Mouse (Mus musculus): ENCODE measurements around the gene F11r. TPM values are rescaled to one million over a fixed set of nuclear protein-coding genes. Genes with fewer than 3 reads are reported as not detected.

F11r gene
- total and polyA plus RNA-seq, 2 experiments = 39.1 to 47.7 TPM

GRCm38 (mm10) chr1:171413608-171414007, 23.7 kb upstream of the F11r start:
- Histone ChIP-seq H3K36me3 (ENCODE audit: control insufficient read depth, insufficient read depth, low read length) (peaks cover 8% of the 10 kb centered on the region), H3K4me1 (ENCODE audit: control insufficient read depth, insufficient read depth, low read length) (peaks cover 27% of the 10 kb centered on the region), H3K79me2 (ENCODE audit: control insufficient read depth, insufficient read depth, low read length) (peaks cover 29% of the 10 kb centered on the region), H3K9ac (ENCODE audit: low read depth, low read length) (no peak overlapping the region), H3K27me3 (ENCODE audit: control insufficient read depth, insufficient read depth, low read length) (no peaks in the 10 kb centered on the region), H3K27ac (replicated peaks; ENCODE audit: insufficient read depth, low read depth, low read length) (no peak overlapping the region), H3K4me3 (ENCODE audit: insufficient read depth, low read depth, low read length) (no peak overlapping the region)
- TF ChIP-seq POLR2A (IDR thresholded peaks at IDR 0.05; ENCODE audit: extremely low read depth, insufficient read depth, low read length) = no peak
- TF ChIP-seq CTCF (IDR thresholded peaks at IDR 0.05; ENCODE audit: low read depth, low read length) = no peak
- WGBS = 68% methylated on average over 8 of the region's 8 CpGs
- DNase-seq (ENCODE audit: extremely low read depth, low read depth, low spot score) = no peak

- DNase-seq (ENCODE audit: extremely low read depth, low read depth, low spot score) = peak; percentile 94
- peaks cover 21% of the 10 kb centered on the region for H3K4me1 ChIP-seq (ENCODE audit: control insufficient read depth, insufficient read depth, low read length)
- TF ChIP-seq POLR2A (IDR thresholded peaks at IDR 0.05; ENCODE audit: extremely low read depth, insufficient read depth, low read length) (no peak), CTCF (IDR thresholded peaks at IDR 0.05; ENCODE audit: low read depth, low read length) (no peak)
- H3K36me3 ChIP-seq (ENCODE audit: control insufficient read depth, insufficient read depth, low read length) = peaks cover 8% of the 10 kb centered on the region
- peak within 1 kb of the TSS; percentile 22 for H3K9ac ChIP-seq (ENCODE audit: low read depth, low read length)
- WGBS = 19% methylated on average over 5 of the region's 5 CpGs
- peak within 1 kb of the TSS; percentile 85 for H3K27ac ChIP-seq (replicated peaks; ENCODE audit: insufficient read depth, low read depth, low read length)
- peak within 1 kb of the TSS; percentile 18; the same call in 1 of the 2 replicates for H3K4me3 ChIP-seq (ENCODE audit: insufficient read depth, low read depth, low read length)
- peaks cover 12% of the 10 kb centered on the region for H3K79me2 ChIP-seq (ENCODE audit: control insufficient read depth, insufficient read depth, low read length)
- no peaks in the 10 kb centered on the region for H3K27me3 ChIP-seq (ENCODE audit: control insufficient read depth, insufficient read depth, low read length)
Observed at GRCm38 (mm10) chr1:171418660-171419059, 18.7 kb upstream of the F11r start, which contains the start of gene Tstd1. TSS of gene Tstd1 (plus strand) at chr1:171418872.

GRCm38 (mm10) chr1:171419291-171419882, 17.9 kb upstream of the F11r start:
- peak overlapping the region; percentile 18; the same call in 1 of the 2 replicates for H3K4me3 ChIP-seq (ENCODE audit: insufficient read depth, low read depth, low read length)
- H3K27me3 ChIP-seq (ENCODE audit: control insufficient read depth, insufficient read depth, low read length) = no peaks in the 10 kb centered on the region
- no peak for DNase-seq (ENCODE audit: extremely low read depth, low read depth, low spot score)
- TF ChIP-seq CTCF (IDR thresholded peaks at IDR 0.05; ENCODE audit: low read depth, low read length) (no peak), POLR2A (IDR thresholded peaks at IDR 0.05; ENCODE audit: extremely low read depth, insufficient read depth, low read length) (no peak)
- H3K4me1 ChIP-seq (ENCODE audit: control insufficient read depth, insufficient read depth, low read length) = peaks cover 18% of the 10 kb centered on the region
- WGBS = 62% methylated on average over 12 of the region's 12 CpGs
- peak overlapping the region; percentile 33; the same call in 1 of the 2 replicates for H3K27ac ChIP-seq (replicated peaks; ENCODE audit: insufficient read depth, low read depth, low read length)
- H3K9ac ChIP-seq (ENCODE audit: low read depth, low read length) = 0 out of 2 replicates have a peak overlapping the region, but pooled peaks have one; percentile 15
- peaks cover 8% of the 10 kb centered on the region for H3K36me3 ChIP-seq (ENCODE audit: control insufficient read depth, insufficient read depth, low read length)
- H3K79me2 ChIP-seq (ENCODE audit: control insufficient read depth, insufficient read depth, low read length) = peaks cover 5% of the 10 kb centered on the region; the same call in 1 of the 2 replicates

GRCm38 (mm10) chr1:171419905-171420304, 17.4 kb upstream of the F11r start:
- H3K4me3 ChIP-seq (ENCODE audit: insufficient read depth, low read depth, low read length) = no peak overlapping the region
- H3K9ac ChIP-seq (ENCODE audit: low read depth, low read length) = no peak overlapping the region
- no peak for DNase-seq (ENCODE audit: extremely low read depth, low read depth, low spot score)
- H3K27me3 ChIP-seq (ENCODE audit: control insufficient read depth, insufficient read depth, low read length) = no peaks in the 10 kb centered on the region
- no peak for TF ChIP-seq POLR2A (IDR thresholded peaks at IDR 0.05; ENCODE audit: extremely low read depth, insufficient read depth, low read length)
- peaks cover 8% of the 10 kb centered on the region for H3K36me3 ChIP-seq (ENCODE audit: control insufficient read depth, insufficient read depth, low read length)
- H3K4me1 ChIP-seq (ENCODE audit: control insufficient read depth, insufficient read depth, low read length) = peaks cover 20% of the 10 kb centered on the region
- WGBS = 91% methylated on average over 5 of the region's 5 CpGs
- 0 out of 2 replicates have a peak, but pooled peaks cover 4% of the 10 kb centered on the region for H3K79me2 ChIP-seq (ENCODE audit: control insufficient read depth, insufficient read depth, low read length)
- no peak overlapping the region for H3K27ac ChIP-seq (replicated peaks; ENCODE audit: insufficient read depth, low read depth, low read length)

- H3K27ac ChIP-seq (replicated peaks; ENCODE audit: insufficient read depth, low read depth, low read length) = no peak overlapping the region
- WGBS = 62% methylated on average over 8 of the region's 8 CpGs
- H3K36me3 ChIP-seq (ENCODE audit: control insufficient read depth, insufficient read depth, low read length) = no peaks in the 10 kb centered on the region
- no peak overlapping the region for H3K4me3 ChIP-seq (ENCODE audit: insufficient read depth, low read depth, low read length)
- peaks cover 15% of the 10 kb centered on the region for H3K4me1 ChIP-seq (ENCODE audit: control insufficient read depth, insufficient read depth, low read length)
- no peaks in the 10 kb centered on the region for H3K27me3 ChIP-seq (ENCODE audit: control insufficient read depth, insufficient read depth, low read length)
- peak; percentile 86 for DNase-seq (ENCODE audit: extremely low read depth, low read depth, low spot score)
- no peak for TF ChIP-seq POLR2A (IDR thresholded peaks at IDR 0.05; ENCODE audit: extremely low read depth, insufficient read depth, low read length)
- no peak for TF ChIP-seq CTCF (IDR thresholded peaks at IDR 0.05; ENCODE audit: low read depth, low read length)
- H3K9ac ChIP-seq (ENCODE audit: low read depth, low read length) = no peak overlapping the region
- no peaks in the 10 kb centered on the region for H3K79me2 ChIP-seq (ENCODE audit: control insufficient read depth, insufficient read depth, low read length)
Observed at GRCm38 (mm10) chr1:171422504-171423095, 14.7 kb upstream of the F11r start.

GRCm38 (mm10) chr1:171424638-171425037, 12.7 kb upstream of the F11r start:
- Histone ChIP-seq H3K9ac (ENCODE audit: low read depth, low read length) (no peak overlapping the region), H3K27me3 (ENCODE audit: control insufficient read depth, insufficient read depth, low read length) (no peaks in the 10 kb centered on the region), H3K4me1 (ENCODE audit: control insufficient read depth, insufficient read depth, low read length) (peaks cover 3% of the 10 kb centered on the region; the same call in 1 of the 2 replicates), H3K36me3 (ENCODE audit: control insufficient read depth, insufficient read depth, low read length) (no peaks in the 10 kb centered on the region), H3K4me3 (ENCODE audit: insufficient read depth, low read depth, low read length) (no peak overlapping the region), H3K79me2 (ENCODE audit: control insufficient read depth, insufficient read depth, low read length) (no peaks in the 10 kb centered on the region), H3K27ac (replicated peaks; ENCODE audit: insufficient read depth, low read depth, low read length) (peak overlapping the region; percentile 20; the same call in 1 of the 2 replicates)
- WGBS = 11% methylated on average over 5 of the region's 5 CpGs
- TF ChIP-seq CTCF (IDR thresholded peaks at IDR 0.05; ENCODE audit: low read depth, low read length) = no peak
- TF ChIP-seq POLR2A (IDR thresholded peaks at IDR 0.05; ENCODE audit: extremely low read depth, insufficient read depth, low read length) = no peak
- DNase-seq (ENCODE audit: extremely low read depth, low read depth, low spot score) = no peak

Measured in liver, adult 2 months (tissue).